Mouse (Mus musculus) A20 (cell line): ENCODE measurements around the gene Arhgef10l.

Source experiments
- DNase-seq: peaks from one replicate; pipeline ENCODE4 v3.0.0-alpha.2; 2011; ENCODE audit warnings: low read depth, low spot score

Gene Arhgef10l

GRCm38 (mm10) chr4:140694551-140695060, 28.8 kb upstream of the Arhgef10l start:
- DNase-seq, result no peak

- DNase-seq, result no peak
Observed at GRCm38 (mm10) chr4:140693513-140693912, 27.7 kb upstream of the Arhgef10l start.

GRCm38 (mm10) chr4:140691481-140691880, 25.7 kb upstream of the Arhgef10l start:
- DNase-seq, result peak; percentile 36

- peak; percentile 92 for DNase-seq
Observed at GRCm38 (mm10) chr4:140689873-140690655, 24.3 kb upstream of the Arhgef10l start.

GRCm38 (mm10) chr4:140688826-140689425, 23.1 kb upstream of the Arhgef10l start:
- DNase-seq, result peak; percentile 91

GRCm38 (mm10) chr4:140688044-140688825, 22.4 kb upstream of the Arhgef10l start:
- DNase-seq, result peak; percentile 66

- DNase-seq, result no peak
Observed at GRCm38 (mm10) chr4:140684881-140685303, 19.1 kb upstream of the Arhgef10l start.

GRCm38 (mm10) chr4:140684141-140684871, 18.5 kb upstream of the Arhgef10l start:
- DNase-seq, result peak; percentile 88

GRCm38 (mm10) chr4:140683608-140684007, 17.8 kb upstream of the Arhgef10l start:
- no peak for DNase-seq

GRCm38 (mm10) chr4:140680731-140681397, 15.1 kb upstream of the Arhgef10l start:
- DNase-seq, result peak; percentile 65

- DNase-seq, result peak; percentile 89
Observed at GRCm38 (mm10) chr4:140679723-140680380, 14.0 kb upstream of the Arhgef10l start.

GRCm38 (mm10) chr4:140679038-140679437, 13.2 kb upstream of the Arhgef10l start:
- peak; percentile 59 for DNase-seq

- peak; percentile 76 for DNase-seq
Observed at GRCm38 (mm10) chr4:140674345-140674926, 8.6 kb upstream of the Arhgef10l start.

GRCm38 (mm10) chr4:140673527-140674264, 7.9 kb upstream of the Arhgef10l start:
- no peak for DNase-seq

- no peak for DNase-seq
Observed at GRCm38 (mm10) chr4:140667802-140668201, 2.0 kb upstream of the Arhgef10l start.

GRCm38 (mm10) chr4:140665053-140665452, 759 bp downstream of the Arhgef10l start:
- DNase-seq, result no peak

- no peak for DNase-seq
Observed at GRCm38 (mm10) chr4:140662882-140663585, 2.8 kb downstream of the Arhgef10l start.

GRCm38 (mm10) chr4:140662453-140662852, 3.4 kb downstream of the Arhgef10l start:
- no peak for DNase-seq
